Mouse (Mus musculus) lung, postnatal 4 days (tissue): ENCODE data around the gene Wnt16.
"Not testable (repeated sequence)": the region's sequence is repeated elsewhere in the genome, so short reads cannot be mapped to it uniquely, and the experiment has no call there.

Experiments
- DNase-seq, 2 experiments: peaks; one replicate each; pipeline ENCODE4 v3.0.0; 2021

The Wnt16 gene

GRCm38 (mm10) chr6:22288004-22288736 is at the start of gene Wnt16:
Gene Wnt16 (plus strand): TSS chr6:22288227.
- DNase-seq = no peak

- no peak for DNase-seq
Observed at GRCm38 (mm10) chr6:22243321-22243720, 44.7 kb upstream of the Wnt16 start.

- DNase-seq = no peak
Observed at GRCm38 (mm10) chr6:22246696-22247095, 41.3 kb upstream of the Wnt16 start.

GRCm38 (mm10) chr6:22258784-22259183 is 29.2 kb upstream of the Wnt16 start:
- no peak for DNase-seq

- no peak for DNase-seq
Observed at GRCm38 (mm10) chr6:22262519-22262918, 25.5 kb upstream of the Wnt16 start.

GRCm38 (mm10) chr6:22264094-22264493 is 23.9 kb upstream of the Wnt16 start:
- DNase-seq = not testable (repeated sequence)

- no peak for DNase-seq
Observed at GRCm38 (mm10) chr6:22266018-22266417, 22.0 kb upstream of the Wnt16 start.

- no peak for DNase-seq
Observed at GRCm38 (mm10) chr6:22267807-22268667, 20.0 kb upstream of the Wnt16 start.

GRCm38 (mm10) chr6:22268677-22269076 is 19.4 kb upstream of the Wnt16 start:
- no peak for DNase-seq

- DNase-seq = no peak
Observed at GRCm38 (mm10) chr6:22269840-22270521, 18.0 kb upstream of the Wnt16 start.

- no peak for DNase-seq
Observed at GRCm38 (mm10) chr6:22277941-22278340, 10.1 kb upstream of the Wnt16 start.

- DNase-seq = peak; percentile 59 to 64
Observed at GRCm38 (mm10) chr6:22280217-22280861, 7.7 kb upstream of the Wnt16 start.

- no peak for DNase-seq
Observed at GRCm38 (mm10) chr6:22282405-22282804, 5.6 kb upstream of the Wnt16 start.

GRCm38 (mm10) chr6:22288737-22289460 is 872 bp downstream of the Wnt16 start:
- DNase-seq = peak; percentile 17 to 28

- no peak for DNase-seq
Observed at GRCm38 (mm10) chr6:22289461-22290021, 1.5 kb downstream of the Wnt16 start.

- DNase-seq = no peak
Observed at GRCm38 (mm10) chr6:22290790-22291189, 2.8 kb downstream of the Wnt16 start.

GRCm38 (mm10) chr6:22292056-22292455 is 4.0 kb downstream of the Wnt16 start:
- no peak for DNase-seq

GRCm38 (mm10) chr6:22293922-22294321 is 5.9 kb downstream of the Wnt16 start:
- no peak for DNase-seq

GRCm38 (mm10) chr6:22297028-22297427 is 9.0 kb downstream of the Wnt16 start:
- DNase-seq = no peak

GRCm38 (mm10) chr6:22298059-22298458 is 10.0 kb downstream of the Wnt16 start:
- no peak for DNase-seq

GRCm38 (mm10) chr6:22325364-22326072 is 37.5 kb downstream of the Wnt16 start:
- DNase-seq = peak; percentile 63 to 81
